Mouse (Mus musculus) spleen, adult 2 months (tissue): Measurements from ENCODE around the gene Dnm2.

Experiments
- CTCF ChIP-seq: fragments of 200-500 bp; IDR thresholded peaks from 2 replicates; pipeline ENCODE4 v1.5.1; 2011; ENCODE audit warnings: mild to moderate bottlenecking, inconsistent platforms; ENCODE audit not compliant: insufficient read depth, insufficient read length, insufficient replicate concordance; ENCODE audit errors: extremely low read depth
- POLR2A ChIP-seq: fragments of 200-500 bp; IDR thresholded peaks from 2 replicates; pipeline ENCODE4 v1.6.1; 2011; ENCODE audit warnings: low read depth, low read length, inconsistent platforms

DNA sequence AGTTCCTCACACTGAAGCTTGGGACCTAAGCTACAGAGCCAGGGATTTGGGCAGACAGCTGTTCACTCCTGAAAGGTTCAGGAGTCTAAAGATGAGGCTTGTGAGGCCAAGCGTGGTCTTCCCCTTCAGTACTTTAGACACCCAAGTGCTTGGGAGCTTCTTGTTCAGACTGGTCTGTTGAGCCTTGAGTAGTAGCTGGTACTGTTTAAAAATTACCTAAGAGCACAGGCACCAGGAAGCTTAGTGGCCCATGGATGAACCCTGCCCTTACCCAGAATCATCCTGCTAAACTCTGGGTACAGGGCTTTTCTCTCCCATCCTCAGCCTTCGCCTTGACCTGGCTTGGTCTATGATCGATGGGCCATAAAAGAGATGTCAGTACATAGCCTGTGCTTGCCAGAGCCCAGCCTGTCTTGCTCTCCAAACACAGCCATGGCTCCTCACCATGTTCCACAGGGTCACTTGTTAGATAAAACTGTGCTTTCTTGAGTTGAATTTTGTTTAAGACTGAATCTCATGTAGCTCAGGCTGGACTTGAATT, 35.8 kb downstream of the Dnm2 start:
- no peak for TF ChIP-seq CTCF
- no peak for TF ChIP-seq POLR2A
